Mouse (Mus musculus) stomach, postnatal 0 days (tissue): ENCODE data around the gene N6amt1. TPM values are rescaled to one million over a fixed set of nuclear protein-coding genes. Genes with fewer than 3 reads are reported as not detected.
A peak's percentile ranks its signal among the peaks of the same experiment; 100 is the strongest.

Experiments used
- ATAC-seq: fragments of 200-750 bp; cut with Nextera tagmentation; 2 replicates; pipeline ENCODE4 v1.8.0; 2017; ENCODE audit not compliant: low FRiP score, low TSS enrichment
- DNase-seq: peaks from one replicate; pipeline ENCODE4 v3.0.0-alpha.2; 2016; ENCODE audit warnings: low spot score
- H3K27ac ChIP-seq: fragments of 300-500 bp; sonication (generic); replicated peaks from 2 replicates; pipeline ENCODE4 v1.5.1; 2014; ENCODE audit warnings: mild to moderate bottlenecking, control low read depth
- H3K27me3 ChIP-seq: fragments of 300-500 bp; sonication (generic); 2 replicates; pipeline ENCODE4 v1.6.1; 2014; ENCODE audit warnings: low read length; ENCODE audit not compliant: control insufficient read depth, insufficient read depth
- H3K36me3 ChIP-seq: fragments of 300-500 bp; sonication (generic); 2 replicates; pipeline ENCODE4 v1.6.1; 2014; ENCODE audit warnings: low read length, mixed read lengths; ENCODE audit not compliant: control insufficient read depth, insufficient read depth
- H3K4me1 ChIP-seq: fragments of 300-500 bp; sonication (generic); replicated peaks from 2 replicates; pipeline ENCODE4 v1.6.1; 2014; ENCODE audit warnings: antibody characterized with exemption; ENCODE audit not compliant: control insufficient read depth, insufficient read depth
- H3K4me2 ChIP-seq: fragments of 300-500 bp; sonication (generic); replicated peaks from 2 replicates; pipeline ENCODE4 v1.6.1; 2014; ENCODE audit warnings: low read depth, mild to moderate bottlenecking, control low read depth, moderate library complexity
- H3K4me3 ChIP-seq: fragments of 300-500 bp; sonication (generic); 2 replicates; pipeline ENCODE4 v1.5.1; 2014; ENCODE audit warnings: low read depth, low read length, control low read depth
- H3K9ac ChIP-seq: fragments of 300-500 bp; sonication (generic); 2 replicates; pipeline ENCODE4 v1.6.1; 2014; ENCODE audit warnings: mild to moderate bottlenecking, low read length, control low read depth, mixed read lengths
- H3K9me3 ChIP-seq: fragments of 300-500 bp; sonication (generic); 2 replicates; pipeline ENCODE4 v1.6.1; 2016; ENCODE audit warnings: low read length; ENCODE audit not compliant: control insufficient read depth
- CTCF ChIP-seq: IDR thresholded peaks from 2 replicates; pipeline ENCODE4 v1.5.1; 2016; ENCODE audit warnings: antibody characterized with exemption, low read depth, mild to moderate bottlenecking, moderate library complexity
- EP300 ChIP-seq: optimal IDR thresholded peaks from 2 replicates; pipeline ENCODE3; 2016; ENCODE audit warnings: antibody characterized with exemption
- WGBS: fragments of 180-500 bp; shearing (Covaris S2); extraction: QIAGEN DNeasy Blood & Tissue Kit; methylation state at CpG from one replicate; pipeline ENCODE4 v1.1.7; 2014; 5-methylcytosine and 5-hydroxymethylcytosine counted together
- polyA plus RNA-seq: library from polyadenylated mRNA; unstranded; fragments of >200 nt; fragmentation: Nextera tagmentation; extraction: Ambion mirVana; gene quantifications from 2 replicates; pipeline ENCODE4 v1.2.1, GENCODE M21; 2015

Gene N6amt1
- polyA plus RNA-seq, 1 experiment from 2014 or later, result 19.9 TPM

GRCm38 (mm10) chr16:87393813-87394548, 40.0 kb downstream of the N6amt1 start:
- Histone ChIP-seq H3K4me3 (no peak overlapping the region), H3K36me3 (peaks cover 15% of the 10 kb centered on the region)
- TF ChIP-seq CTCF, result peak; percentile 87
- no peak for TF ChIP-seq EP300

GRCm38 (mm10) chr16:87405001-87405400, 51.0 kb downstream of the N6amt1 start:
- WGBS, result 81% methylated on average over 3 of the region's 3 CpGs
- Histone ChIP-seq H3K4me1 (no peaks in the 10 kb centered on the region), H3K27me3 (no peaks in the 10 kb centered on the region), H3K4me3 (no peak overlapping the region), H3K27ac (no peak overlapping the region), H3K4me2 (no peak overlapping the region), H3K9me3 (no peaks in the 10 kb centered on the region), H3K9ac (no peak overlapping the region), H3K36me3 (peaks cover 39% of the 10 kb centered on the region)
- TF ChIP-seq CTCF (peak; percentile 57), EP300 (no peak)
- DNase-seq (peak; percentile 80), ATAC-seq (peak; percentile 89)

More at GRCm38 (mm10) chr16:87393813-87394548, 40.0 kb downstream of the N6amt1 start:
- ATAC-seq (peak; percentile 75), DNase-seq (peak; percentile 60)
- Histone ChIP-seq H3K27ac (no peak overlapping the region), H3K4me1 (no peaks in the 10 kb centered on the region), H3K9ac (no peak overlapping the region), H3K4me2 (no peak overlapping the region), H3K9me3 (no peaks in the 10 kb centered on the region), H3K27me3 (no peaks in the 10 kb centered on the region)
- WGBS, result 51% methylated on average over 16 of the region's 16 CpGs

Other genes starting within 250 kb of the N6amt1 start
- gene Ltn1, start 78.4 kb downstream of the N6amt1 start, polyA plus RNA-seq, result 8.1 and 9.2 TPM in 2 replicates
- 6.9 and 7.5 TPM in 2 replicates for gene Rwdd2b, start 86.4 kb downstream of the N6amt1 start, polyA plus RNA-seq
- 37.0 and 40.1 TPM in 2 replicates for gene Usp16, start 100.5 kb downstream of the N6amt1 start, polyA plus RNA-seq
- 173 and 181 TPM in 2 replicates for gene Cct8, start 141.7 kb downstream of the N6amt1 start, polyA plus RNA-seq
- gene Map3k7cl, start 199.1 kb downstream of the N6amt1 start, polyA plus RNA-seq, result 0.19 and 0.58 TPM in 2 replicates